Mouse (Mus musculus) small intestine, adult 2 months (tissue): ENCODE results near the gene Sipa1l1. TPM values are rescaled to one million over a fixed set of nuclear protein-coding genes. Genes with fewer than 3 reads are reported as not detected.

Experiments used
- H3K27ac ChIP-seq: fragments of 200-500 bp; 2 replicates; pipeline ENCODE4 v1.5.1; 2012; ENCODE audit warnings: low read depth, low read length, control low read depth, inconsistent platforms; ENCODE audit not compliant: insufficient read depth
- H3K27me3 ChIP-seq: fragments of 200-500 bp; 2 replicates; pipeline ENCODE4 v1.6.1; 2012; ENCODE audit warnings: mild to moderate bottlenecking, moderate library complexity, low read length, inconsistent platforms; ENCODE audit not compliant: control insufficient read depth, insufficient read depth
- H3K36me3 ChIP-seq: fragments of 200-500 bp; 2 replicates; pipeline ENCODE4 v1.6.1; 2012; ENCODE audit warnings: mild to moderate bottlenecking, low read length, control low read depth, inconsistent platforms; ENCODE audit not compliant: control insufficient read depth, insufficient read depth
- H3K4me1 ChIP-seq: fragments of 200-500 bp; 2 replicates; pipeline ENCODE4 v1.6.1; 2012; ENCODE audit warnings: low read length, inconsistent platforms, mixed read lengths; ENCODE audit not compliant: control insufficient read depth, insufficient read depth, insufficient read length
- H3K4me3 ChIP-seq: fragments of 200-500 bp; 2 replicates; pipeline ENCODE4 v1.5.1; 2012; ENCODE audit warnings: low read depth, mild to moderate bottlenecking, control low read depth, inconsistent platforms, low read length, moderate library complexity
- CTCF ChIP-seq: fragments of 200-500 bp; IDR thresholded peaks from 2 replicates; pipeline ENCODE4 v1.5.1; 2012; ENCODE audit warnings: low read depth, mild to moderate bottlenecking, control low read depth, inconsistent platforms, low read length, moderate library complexity, mixed read lengths; ENCODE audit not compliant: insufficient replicate concordance, insufficient read length; ENCODE audit errors: extremely low read depth
- POLR2A ChIP-seq: fragments of 200-500 bp; IDR thresholded peaks from 2 replicates; pipeline ENCODE4 v1.6.1; 2012; ENCODE audit warnings: low read depth, mild to moderate bottlenecking, control low read depth, inconsistent platforms, low read length, moderate library complexity
- WGBS: fragments of 180-500 bp; shearing (Covaris S2); methylation state at CpG from one replicate; pipeline ENCODE4 v1.1.7; 2018; 5-methylcytosine and 5-hydroxymethylcytosine counted together
- polyA plus RNA-seq: library from polyadenylated mRNA; depleted of rRNA; stranded (reverse); fragments of >200 nt; gene quantifications from 2 replicates; pipeline ENCODE4 v1.2.3, GENCODE M21; 2012; rRNA removed

Gene Sipa1l1
- 7.0 and 13.4 TPM in 2 replicates for polyA plus RNA-seq

DNA sequence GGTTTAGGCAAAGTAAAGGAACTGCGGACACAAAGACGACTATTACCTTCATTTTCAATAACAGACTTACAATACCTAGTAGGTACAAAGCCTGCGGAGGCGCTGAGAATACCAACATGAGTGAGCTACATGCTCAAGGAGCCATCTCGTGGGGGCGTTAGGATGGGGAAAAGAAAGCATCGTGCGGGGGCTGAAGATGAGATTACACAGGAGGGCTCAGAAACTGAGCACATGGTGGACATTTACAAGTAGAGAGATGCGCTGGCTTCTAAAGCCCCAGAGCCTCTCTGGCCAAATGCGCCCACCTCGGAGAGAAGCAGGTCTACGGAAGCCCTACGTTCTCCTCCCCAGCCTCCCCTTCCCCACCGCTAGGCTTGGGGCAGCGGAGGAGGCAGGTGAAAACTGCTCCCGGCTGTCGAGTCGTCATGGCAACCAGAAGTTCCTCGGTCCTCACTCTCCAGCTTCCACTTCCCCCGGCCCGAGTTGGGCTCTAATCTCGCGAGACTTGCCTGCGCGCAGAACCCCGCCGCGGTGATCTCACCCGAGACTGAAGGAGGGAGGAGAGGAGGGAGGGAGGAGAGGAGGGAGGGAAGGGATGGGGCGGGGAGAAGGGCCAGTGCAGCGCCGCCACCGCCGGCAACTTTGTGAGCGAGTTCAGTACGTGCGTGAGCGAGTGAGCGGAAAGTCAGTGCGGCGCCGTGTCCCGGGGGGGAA lies at the start of gene Sipa1l1:
TSS of gene Sipa1l1 (plus strand) at position 501 of the 714 bp plus-strand sequence.
- H3K27ac ChIP-seq = peak within 1 kb of the TSS; percentile 48
- TF ChIP-seq CTCF (no peak), POLR2A (peak; percentile 93)
- under 1% methylated on average over 40 of the region's 43 CpGs for WGBS
- H3K4me1 ChIP-seq = peaks cover 13% of the 10 kb centered on the region; the same call in 1 of the 2 replicates
- H3K4me3 ChIP-seq = peak within 1 kb of the TSS; percentile 68
- H3K27me3 ChIP-seq = no peaks in the 10 kb centered on the region
- H3K36me3 ChIP-seq = no peaks in the 10 kb centered on the region

DNA sequence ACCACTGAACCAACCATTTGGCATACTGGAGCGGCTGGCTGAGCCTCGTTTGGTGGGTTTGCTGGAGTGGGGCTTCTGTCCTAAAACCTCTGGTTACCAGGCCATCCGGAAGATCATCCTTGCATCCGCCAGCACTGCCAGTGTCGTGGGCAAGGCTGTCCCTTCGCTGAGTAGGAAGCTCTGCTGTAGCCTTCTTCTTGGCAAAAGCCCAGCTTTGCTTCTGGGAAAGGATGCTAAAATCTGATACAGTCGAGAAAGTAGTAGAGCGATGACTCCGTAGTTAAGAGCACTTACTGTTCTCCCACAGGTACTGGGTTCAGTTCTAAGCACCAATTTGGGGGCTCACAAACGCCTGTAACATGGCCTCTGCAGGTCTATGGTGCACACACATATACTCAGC lies 47.2 kb upstream of the Sipa1l1 start:
- peak overlapping the region; percentile 42 for H3K27ac ChIP-seq
- WGBS = 19% methylated on average over 10 of the region's 10 CpGs
- H3K27me3 ChIP-seq = no peaks in the 10 kb centered on the region
- no peak overlapping the region for H3K4me3 ChIP-seq
- TF ChIP-seq CTCF = no peak
- TF ChIP-seq POLR2A = no peak
- H3K36me3 ChIP-seq = no peaks in the 10 kb centered on the region
- peaks cover 10% of the 10 kb centered on the region; the same call in 1 of the 2 replicates for H3K4me1 ChIP-seq

DNA sequence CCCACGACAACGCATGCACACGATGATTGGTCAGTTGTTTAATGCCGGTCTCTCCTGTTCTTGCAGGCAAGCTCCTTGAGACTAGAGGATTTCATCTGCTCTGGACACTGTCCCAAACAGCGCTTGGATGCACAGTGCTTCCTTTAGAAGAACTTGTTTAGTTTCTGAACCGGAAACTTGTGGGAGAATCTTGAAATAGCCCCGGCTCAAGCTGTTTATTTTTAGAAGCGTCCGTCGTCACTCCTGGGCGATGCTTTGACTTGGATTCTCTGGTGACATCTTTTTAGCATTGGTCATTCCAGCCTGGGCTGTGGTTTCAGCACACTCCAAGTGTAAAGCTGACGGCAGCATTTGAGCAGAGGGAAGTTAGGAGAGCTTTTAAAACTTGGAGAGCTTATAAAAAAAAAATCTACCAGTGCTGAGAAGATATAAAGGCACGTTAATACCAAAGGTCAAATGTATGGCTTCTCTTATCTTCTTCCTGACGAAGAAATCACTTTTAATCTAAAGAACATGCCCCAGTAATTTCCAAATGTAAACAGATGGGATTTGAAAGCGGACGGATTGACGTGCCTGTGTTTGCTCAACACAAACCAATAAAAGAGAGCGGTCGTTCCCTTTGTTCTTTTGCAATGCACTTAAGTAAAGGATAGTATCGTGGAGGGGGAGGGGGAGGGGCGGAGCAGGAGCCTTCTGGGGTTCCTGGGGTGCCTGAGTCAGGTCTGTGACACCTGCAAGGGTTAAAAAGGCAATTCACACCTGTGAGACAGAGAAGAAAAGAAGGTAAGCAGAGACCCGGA lies 46.5 kb upstream of the Sipa1l1 start:
- WGBS = 3% methylated on average over 22 of the region's 22 CpGs
- H3K4me3 ChIP-seq = peak overlapping the region; percentile 11
- H3K27ac ChIP-seq = peak overlapping the region; percentile 42
- no peaks in the 10 kb centered on the region for H3K27me3 ChIP-seq
- no peaks in the 10 kb centered on the region for H3K36me3 ChIP-seq
- peaks cover 10% of the 10 kb centered on the region; the same call in 1 of the 2 replicates for H3K4me1 ChIP-seq
- TF ChIP-seq CTCF (no peak), POLR2A (no peak)

DNA sequence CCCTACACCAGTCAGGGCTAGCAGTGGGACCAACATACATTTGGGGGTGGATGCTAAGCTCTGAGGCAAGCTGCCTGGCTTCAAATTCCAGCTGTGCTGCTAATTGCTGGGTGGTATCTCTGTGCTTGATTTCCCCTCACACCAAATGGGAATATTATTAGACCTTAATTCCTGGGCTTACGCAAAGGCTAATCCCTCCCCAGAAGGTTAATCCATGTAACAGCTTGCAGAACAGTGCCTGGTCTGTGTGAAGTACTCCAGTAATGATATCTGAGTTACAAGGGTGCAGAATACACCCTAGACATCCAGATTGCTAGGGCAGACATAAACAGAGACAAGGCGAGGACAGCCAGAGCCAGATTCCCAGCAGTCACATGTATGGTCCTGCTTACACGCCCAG lies 42.3 kb upstream of the Sipa1l1 start:
- no peaks in the 10 kb centered on the region for H3K27me3 ChIP-seq
- WGBS = 74% methylated on average over 3 of the region's 3 CpGs

DNA sequence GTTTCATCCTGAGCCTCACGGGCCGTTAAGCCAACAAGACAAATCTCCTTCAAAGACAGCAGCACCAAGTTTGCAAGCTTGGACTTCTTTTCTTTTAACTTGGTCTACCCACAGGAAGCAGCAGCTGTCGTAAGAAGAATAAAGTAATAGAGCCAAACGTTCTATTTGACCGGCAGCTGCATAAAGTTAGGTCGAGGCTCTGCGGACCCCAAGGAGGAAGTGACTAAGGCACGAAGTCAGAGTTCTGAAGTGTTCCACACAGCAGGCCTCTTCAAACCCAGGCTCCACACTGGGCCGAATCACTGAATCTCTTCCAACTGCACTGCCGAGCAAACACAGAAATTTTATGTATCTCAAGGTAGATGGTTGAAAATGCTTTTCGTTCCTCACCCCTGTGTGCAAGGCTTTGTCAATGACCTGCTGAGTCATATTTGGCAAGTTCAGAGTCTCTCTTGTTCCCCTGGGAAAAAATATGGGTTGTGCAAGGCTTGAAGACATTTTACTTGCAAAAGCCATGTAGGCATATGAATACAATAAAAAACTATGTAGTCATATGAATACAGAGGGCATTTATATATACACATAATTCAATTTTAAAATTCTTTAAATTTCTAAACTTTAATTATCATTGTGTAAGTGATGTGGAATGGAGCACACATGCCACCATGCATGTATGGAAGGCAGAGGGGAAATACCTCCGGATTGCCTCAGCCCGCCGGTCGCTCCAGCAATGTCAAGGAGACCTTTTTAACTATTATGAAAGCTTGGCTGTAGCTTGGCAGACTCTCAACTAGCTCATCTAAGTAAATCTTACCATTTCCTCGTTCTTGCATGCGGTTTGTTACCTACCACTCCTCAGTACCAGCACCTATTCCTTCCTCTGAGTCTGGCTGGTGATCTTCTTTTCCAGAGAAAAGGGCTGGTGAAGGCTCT lies 29.6 kb upstream of the Sipa1l1 start:
- no peak for TF ChIP-seq CTCF
- Histone ChIP-seq H3K4me1 (no peaks in the 10 kb centered on the region), H3K36me3 (no peaks in the 10 kb centered on the region), H3K27me3 (no peaks in the 10 kb centered on the region), H3K27ac (no peak overlapping the region), H3K4me3 (no peak overlapping the region)
- 80% methylated on average over 17 of the region's 17 CpGs for WGBS

More for the DNA sequence above, 42.3 kb upstream of the Sipa1l1 start:
- H3K27ac ChIP-seq = no peak overlapping the region
- H3K36me3 ChIP-seq = no peaks in the 10 kb centered on the region
- H3K4me3 ChIP-seq = no peak overlapping the region
- peaks cover 7% of the 10 kb centered on the region; the same call in 1 of the 2 replicates for H3K4me1 ChIP-seq
- TF ChIP-seq CTCF = no peak
- no peak for TF ChIP-seq POLR2A

DNA sequence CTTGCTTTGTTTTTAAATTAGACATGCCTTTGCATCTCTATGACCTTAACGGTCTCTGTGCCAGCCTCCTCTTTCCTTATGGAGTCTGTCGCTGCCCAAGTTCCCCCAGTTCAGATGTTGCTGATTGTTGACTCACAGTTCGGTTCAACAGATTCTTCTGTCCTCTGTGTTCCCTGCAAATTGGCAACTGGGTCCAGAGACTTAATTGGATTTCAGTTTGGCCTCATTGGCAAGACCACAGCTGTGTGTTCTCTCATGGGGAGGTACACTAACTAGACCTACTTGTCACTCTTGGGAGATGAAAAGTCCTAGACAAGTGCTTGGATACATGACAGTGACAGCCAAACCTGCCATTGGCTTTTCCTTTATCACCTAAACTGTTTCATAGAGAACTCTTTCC lies 25.7 kb upstream of the Sipa1l1 start:
- TF ChIP-seq POLR2A (no peak), CTCF (no peak)
- Histone ChIP-seq H3K4me1 (peaks cover 5% of the 10 kb centered on the region; the same call in 1 of the 2 replicates), H3K36me3 (no peaks in the 10 kb centered on the region), H3K4me3 (no peak overlapping the region), H3K27ac (no peak overlapping the region), H3K27me3 (no peaks in the 10 kb centered on the region)
- 89% methylated on average over 3 of the region's 3 CpGs for WGBS
